8 mouse cellular contexts compared by ENCODE assay signal in the genomic region with DNA sequence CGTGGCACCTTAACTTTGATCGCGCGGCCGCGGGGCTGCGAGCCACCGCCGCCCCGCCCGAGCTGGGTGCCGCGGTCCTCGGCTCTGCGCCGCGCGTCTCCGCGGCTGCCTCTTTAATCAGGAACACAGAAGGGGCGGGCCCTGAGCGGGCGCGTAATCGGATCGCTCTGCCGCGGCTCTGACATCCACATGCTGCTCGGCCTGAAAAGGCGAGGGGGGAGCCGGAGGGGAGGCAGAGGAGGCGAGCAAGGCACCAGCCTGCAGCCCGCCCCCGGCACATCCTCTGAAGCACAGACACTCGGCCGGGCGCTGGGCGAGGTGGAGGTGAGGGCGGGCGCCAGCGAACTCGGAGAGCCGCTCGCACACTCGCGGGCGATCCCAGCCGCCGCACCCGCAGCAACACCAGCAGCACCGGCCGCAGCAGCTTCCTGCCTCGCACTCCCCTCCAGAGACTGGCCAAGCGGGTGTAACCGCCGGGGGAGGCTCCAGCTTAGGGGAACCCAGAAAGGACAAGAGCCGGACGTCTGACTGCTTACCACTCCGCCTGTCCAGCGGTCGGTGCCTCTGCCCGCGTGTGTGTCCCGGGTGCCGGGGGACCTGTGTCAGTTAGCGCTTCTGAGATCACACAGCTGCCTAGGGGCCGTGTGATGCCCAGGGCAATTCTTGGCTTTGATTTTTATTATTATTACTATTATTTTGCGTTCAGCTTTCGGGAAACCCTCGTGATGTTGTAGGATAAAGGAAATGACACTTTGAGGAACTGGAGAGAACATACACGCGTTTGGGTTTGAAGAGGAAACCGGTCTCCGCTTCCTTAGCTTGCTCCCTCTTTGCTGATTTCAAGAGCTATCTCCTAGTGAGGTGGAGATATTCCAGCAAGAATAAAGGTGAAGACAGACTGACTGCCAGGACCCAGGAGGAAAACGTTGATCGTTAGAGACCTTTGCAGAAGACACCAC. TPM values are rescaled to one million over a fixed set of nuclear protein-coding genes. Genes with fewer than 3 reads are reported as not detected.
DNase-seq lines count a peak whose midpoint lies in the region; ATAC-seq and TF ChIP-seq lines count a peak whose summit lies in the region.

Gene Nrp2 (plus strand): TSS at position 128 of the 959 bp plus-strand sequence.

- in situ Hi-C loops in ES-E14 (cut with MboI; ENCODE audit: low sequenced_read_pairs in 2 of 2, unreplicated experiment in 2 of 2): no loop called here

- no peak for DNase-seq in ES-E14 (ENCODE audit: low read depth, low spot score)
- DNase-seq in cerebellum, adult 2 months: peak; percentile 75 to 78
- peak; percentile 81 to 89 for DNase-seq in heart, postnatal 36 days
- DNase-seq in layer of hippocampus, adult 2 months (ENCODE audit: low spot score in 2 of 2): peak; percentile 85 to 86
- DNase-seq in testis, postnatal 14 days (ENCODE audit: low spot score): peak; percentile 66

- no peaks in the 10 kb centered on the region for H3K9me3 ChIP-seq in ES-E14 (ENCODE audit: control insufficient read depth, insufficient read depth, low read depth, low read length)
- H3K9me3 ChIP-seq in lung, embryonic 15.5 days: no peaks in the 10 kb centered on the region

- no peak for TF ChIP-seq CTCF in cerebellum, adult 2 months (IDR thresholded peaks at IDR 0.05; ENCODE audit: borderline replicate concordance, insufficient read depth, low read depth, low read length)
- no peak for TF ChIP-seq CTCF in layer of hippocampus, adult 2 months (conservative IDR thresholded peaks at IDR 0.05)
- no peak for TF ChIP-seq CTCF in olfactory bulb, adult 2 months (IDR thresholded peaks at IDR 0.05; ENCODE audit: insufficient read depth, low read depth, low read length)

- H3K4me1 ChIP-seq in ES-E14 (ENCODE audit: control insufficient read depth in 2 of 2, insufficient read depth in 2 of 2, low read length in 2 of 2, poor library complexity in 1 of 2): peaks cover 0 to 8% of the 10 kb centered on the region in 2 experiments; a peak in 2 of 4 replicates
- peaks cover 6% of the 10 kb centered on the region for H3K4me1 ChIP-seq in cerebellum, adult 2 months (ENCODE audit: control insufficient read depth, insufficient read depth, low read length)
- H3K4me1 ChIP-seq in lung, embryonic 15.5 days: peaks cover 53% of the 10 kb centered on the region
- H3K4me1 ChIP-seq in olfactory bulb, adult 2 months (ENCODE audit: control insufficient read depth, insufficient read depth, low read length): peaks cover 25% of the 10 kb centered on the region

- ATAC-seq in frontal cortex, adult (ENCODE audit: low TSS enrichment): peak; percentile 51
- ATAC-seq in lung, embryonic 15.5 days (ENCODE audit: borderline replicate concordance, extremely low read depth, low FRiP score, low TSS enrichment): peak; percentile 71

- intact Hi-C loops in heart, postnatal 36 days (cut with DNase I): loop anchor here (5.0 to 10.0 kb wide), 4 partner anchors 261 to 1559 kb away; no protein-coding TSS in a partner anchor

- WGBS in cerebellum, adult 2 months: 1% methylated on average over 76 of the region's 76 CpGs
- WGBS in lung, embryonic 15.5 days: under 1% methylated on average over 75 of the region's 76 CpGs
- 2% methylated on average over 76 of the region's 76 CpGs for WGBS in olfactory bulb, adult 2 months

- no peak within 1 kb of the TSS for H3K27ac ChIP-seq in ES-E14 (ENCODE audit: insufficient read depth, low read depth, low read length, poor library complexity, severe bottlenecking)
- H3K27ac ChIP-seq in cerebellum, adult 2 months (ENCODE audit: insufficient read depth, low read length): peak within 1 kb of the TSS; percentile 14; the same call in 1 of the 2 replicates
- peak within 1 kb of the TSS; percentile 96 for H3K27ac ChIP-seq in layer of hippocampus, adult 2 months
- H3K27ac ChIP-seq in lung, embryonic 15.5 days: peak within 1 kb of the TSS; percentile 79
- no peak within 1 kb of the TSS; the same call in 1 of the 2 replicates for H3K27ac ChIP-seq in olfactory bulb, adult 2 months (ENCODE audit: insufficient read depth, low read depth, low read length)

- H3K36me3 ChIP-seq in ES-E14 (ENCODE audit: control insufficient read depth, insufficient read depth, low read length, poor library complexity, severe bottlenecking): no peaks in the 10 kb centered on the region
- no peaks in the 10 kb centered on the region for H3K36me3 ChIP-seq in lung, embryonic 15.5 days

- peak; percentile 37; the same call in 1 of the 2 replicates for TF ChIP-seq POLR2A in cerebellum, adult 2 months (IDR thresholded peaks at IDR 0.05; ENCODE audit: borderline replicate concordance, insufficient read depth, low read length)
- 0 out of 2 replicates have a peak, but pooled peaks have one; percentile 32 for TF ChIP-seq POLR2A in olfactory bulb, adult 2 months (IDR thresholded peaks at IDR 0.05; ENCODE audit: insufficient read depth, low read depth, low read length)

- H3K9ac ChIP-seq in ES-E14 (ENCODE audit: insufficient read depth, low read depth, low read length, poor library complexity, severe bottlenecking): peak within 1 kb of the TSS; percentile 69
- H3K9ac ChIP-seq in lung, embryonic 15.5 days: peak within 1 kb of the TSS; percentile 70

- H3K4me2 ChIP-seq in lung, embryonic 15.5 days: peak within 1 kb of the TSS; percentile 96

- no peaks in the 10 kb centered on the region for H3K27me3 ChIP-seq in cerebellum, adult 2 months (ENCODE audit: control insufficient read depth, insufficient read depth, low read length)
- H3K27me3 ChIP-seq in lung, embryonic 15.5 days: peaks cover 21% of the 10 kb centered on the region

- H3K4me3 ChIP-seq in ES-E14 (ENCODE audit: insufficient read depth in 1 of 2, low read depth in 1 of 2, low read length in 2 of 2, poor library complexity in 1 of 2, severe bottlenecking in 1 of 2): peak within 1 kb of the TSS; percentile 67 to 82
- peak within 1 kb of the TSS; percentile 71 for H3K4me3 ChIP-seq in cerebellum, adult 2 months (replicated peaks; ENCODE audit: insufficient read depth, low read depth, low read length)
- H3K4me3 ChIP-seq in layer of hippocampus, adult 2 months: peak within 1 kb of the TSS; percentile 78
- H3K4me3 ChIP-seq in lung, embryonic 15.5 days: peak within 1 kb of the TSS; percentile 63
- peak within 1 kb of the TSS; percentile 60 for H3K4me3 ChIP-seq in olfactory bulb, adult 2 months (ENCODE audit: insufficient read depth, low read depth, low read length)

TF ChIP-seq in ES-E14, 5 proteins besides CTCF, POLR2A, EP300 and RAD21:
- TF ChIP-seq HCFC1 (IDR thresholded peaks at IDR 0.05; ENCODE audit: borderline replicate concordance, insufficient read depth, low read length) (no peak), CHD2 (IDR thresholded peaks at IDR 0.05; ENCODE audit: low read depth, low read length) (no peak), ZNF384 (IDR thresholded peaks at IDR 0.05; ENCODE audit: low read depth, low read length) (no peak)

RNA-seq across cellular contexts. Expression of gene Nrp2, which starts in this region (rescaled TPM):
- 14.4 and 19.0 TPM in 2 replicates for total RNA-seq in ES-E14 (2012; rRNA removed)
- 8.5 and 9.1 TPM in 2 replicates for polyA plus RNA-seq in cerebellum, adult 2 months (2012; rRNA removed)
- total RNA-seq in heart, postnatal 36 days (2021): 10 to 100 TPM; 25.3 to 28.3 TPM
- total RNA-seq in layer of hippocampus, adult 2 months (2021): 10 to 100 TPM; 60.3 to 63.7 TPM
- 11.5 and 12.4 TPM in 2 replicates for polyA plus RNA-seq in lung, embryonic 15.5 days (2015; fragmentation: Nextera tagmentation; extraction: Ambion mirVana)
- not detected in 2 replicates for polyA plus RNA-seq in olfactory bulb, adult 2 months (2012; ENCODE audit: insufficient read depth, insufficient read length, low replicate concordance, missing spikeins)

Comparison
In these comparisons a context has a peak if more than half of its experiments do, and no peak if none do; other contexts are left out.
1. H3K27ac ChIP-seq: peak in cerebellum, adult 2 months (single experiment), layer of hippocampus, adult 2 months (single experiment) and lung, embryonic 15.5 days (single experiment); none in ES-E14 (single experiment) and olfactory bulb, adult 2 months (single experiment).
2. Peak in every context shown above with its lines, with median percentiles within 50 percentile points of each other: H3K4me3 ChIP-seq.